17 mouse cellular contexts compared by ENCODE assay signal in the genomic region with DNA sequence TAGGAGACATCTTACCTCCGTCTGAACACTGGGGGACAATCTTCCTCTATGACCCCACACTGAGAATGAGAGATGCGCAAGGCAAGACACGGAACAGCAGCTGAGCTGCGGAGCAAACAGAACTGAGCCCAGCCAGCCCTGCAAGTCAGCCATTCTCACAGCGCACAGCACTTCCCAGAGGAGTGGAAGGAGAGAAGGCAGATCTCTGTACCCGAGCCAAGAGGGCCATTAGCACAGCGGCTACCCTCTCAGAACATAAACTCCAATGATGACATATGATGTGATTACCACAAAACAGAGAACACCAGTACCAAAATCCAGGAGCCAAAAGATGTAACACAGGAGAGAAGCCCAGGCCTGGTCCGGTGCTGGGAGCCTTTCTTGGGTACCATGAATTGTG.
DNase-seq lines count a peak whose midpoint lies in the region; ATAC-seq and TF ChIP-seq lines count a peak whose summit lies in the region.
"Had no signal": no experiment of that assay in that cellular context is flagged by ENCODE, and none has a peak within 500 bp of the region (broad histone marks: within the 10 kb centered on the region; RNA-seq: fewer than 3 reads in every experiment).

No protein-coding gene starts in this region.

- DNase-seq in forebrain, embryonic 10.5 days (ENCODE audit: extremely low spot score, low spot score) = no peak
- DNase-seq in lung, embryonic 14.5 days = peak; percentile 70
- DNase-seq in lung, adult 18-20 months = no peak
- DNase-seq in MN1 (ENCODE audit: low spot score) = peak; percentile 73
- DNase-seq in layer of hippocampus, adult 11-12 months (ENCODE audit: low spot score) = no peak
- DNase-seq: adrenal gland, adult 8-10 months; adrenal gland, postnatal 36 days; cerebellum, adult 11 months; gastrocnemius, postnatal 14 days; heart, postnatal 36 days had no signal

- peak overlapping the region; percentile 11; the same call in 1 of the 2 replicates for H3K27ac ChIP-seq in forebrain, embryonic 16.5 days (ENCODE audit: low read length)
- no peak overlapping the region for H3K27ac ChIP-seq in forebrain, embryonic 10.5 days
- no peak overlapping the region for H3K27ac ChIP-seq in lung, embryonic 14.5 days (ENCODE audit: low read depth)
- H3K27ac ChIP-seq in midbrain, embryonic 15.5 days = peak overlapping the region; percentile 63
- H3K27ac ChIP-seq: embryonic facial prominence, embryonic 12.5 days; forebrain, embryonic 12.5 days; heart, embryonic 13.5 days; hindbrain, embryonic 12.5 days had no signal

- 64% methylated on average over 8 of the region's 8 CpGs for WGBS in forebrain, embryonic 16.5 days
- WGBS in forebrain, embryonic 10.5 days = 78% methylated on average over 8 of the region's 8 CpGs
- 36% methylated on average over 8 of the region's 8 CpGs for WGBS in lung, embryonic 14.5 days
- WGBS in midbrain, embryonic 15.5 days = 57% methylated on average over 8 of the region's 8 CpGs

- H3K9ac ChIP-seq in forebrain, embryonic 16.5 days (replicated peaks; ENCODE audit: low read depth, low read length) = no peak overlapping the region
- H3K9ac ChIP-seq in lung, embryonic 14.5 days = no peak overlapping the region
- H3K9ac ChIP-seq in midbrain, embryonic 15.5 days = no peak overlapping the region
- H3K9ac ChIP-seq: embryonic facial prominence, embryonic 12.5 days; forebrain, embryonic 12.5 days; heart, embryonic 13.5 days; hindbrain, embryonic 12.5 days had no signal

- no peak for ATAC-seq in forebrain, embryonic 16.5 days
- ATAC-seq in lung, embryonic 14.5 days (ENCODE audit: insufficient read depth) = no peak
- no peak for ATAC-seq in midbrain, embryonic 15.5 days (replicated peaks)
- ATAC-seq: intestine, embryonic 16.5 days had no signal

- no peaks in the 10 kb centered on the region for H3K36me3 ChIP-seq in forebrain, embryonic 16.5 days (ENCODE audit: control insufficient read depth, insufficient read depth)
- H3K36me3 ChIP-seq in forebrain, embryonic 10.5 days (replicated peaks) = no peaks in the 10 kb centered on the region
- no peaks in the 10 kb centered on the region for H3K36me3 ChIP-seq in lung, embryonic 14.5 days (ENCODE audit: insufficient read depth)
- no peaks in the 10 kb centered on the region for H3K36me3 ChIP-seq in midbrain, embryonic 15.5 days (replicated peaks)
- H3K36me3 ChIP-seq: embryonic facial prominence, embryonic 12.5 days; forebrain, embryonic 12.5 days; heart, embryonic 13.5 days; hindbrain, embryonic 12.5 days had no signal

- H3K9me3 ChIP-seq in forebrain, embryonic 16.5 days (ENCODE audit: control insufficient read depth, low read length) = no peaks in the 10 kb centered on the region
- no peaks in the 10 kb centered on the region for H3K9me3 ChIP-seq in forebrain, embryonic 10.5 days
- no peaks in the 10 kb centered on the region for H3K9me3 ChIP-seq in lung, embryonic 14.5 days (ENCODE audit: low read depth, low read length)
- H3K9me3 ChIP-seq in midbrain, embryonic 15.5 days = no peaks in the 10 kb centered on the region
- H3K9me3 ChIP-seq: embryonic facial prominence, embryonic 12.5 days; forebrain, embryonic 12.5 days; heart, embryonic 13.5 days; hindbrain, embryonic 12.5 days had no signal

- TF ChIP-seq CTCF in lung, embryonic 14.5 days (IDR thresholded peaks at IDR 0.05; ENCODE audit: low read depth) = no peak

- H3K4me3 ChIP-seq in forebrain, embryonic 16.5 days (replicated peaks; ENCODE audit: low read length) = no peak overlapping the region
- H3K4me3 ChIP-seq in forebrain, embryonic 10.5 days = no peak overlapping the region
- no peak overlapping the region for H3K4me3 ChIP-seq in lung, embryonic 14.5 days (ENCODE audit: low read depth, low read length)
- no peak overlapping the region for H3K4me3 ChIP-seq in midbrain, embryonic 15.5 days
- H3K4me3 ChIP-seq: embryonic facial prominence, embryonic 12.5 days; forebrain, embryonic 12.5 days; heart, embryonic 13.5 days; hindbrain, embryonic 12.5 days had no signal

- peaks cover 14% of the 10 kb centered on the region for H3K4me1 ChIP-seq in forebrain, embryonic 16.5 days (replicated peaks; ENCODE audit: control insufficient read depth, insufficient read depth, low read length)
- peaks cover 31% of the 10 kb centered on the region for H3K4me1 ChIP-seq in forebrain, embryonic 10.5 days
- H3K4me1 ChIP-seq in lung, embryonic 14.5 days (ENCODE audit: insufficient read depth) = peaks cover 17% of the 10 kb centered on the region
- H3K4me1 ChIP-seq in midbrain, embryonic 15.5 days = peaks cover 30% of the 10 kb centered on the region

- no peak overlapping the region for H3K4me2 ChIP-seq in forebrain, embryonic 16.5 days (ENCODE audit: low read length)
- no peak overlapping the region for H3K4me2 ChIP-seq in lung, embryonic 14.5 days
- H3K4me2 ChIP-seq in midbrain, embryonic 15.5 days = no peak overlapping the region
- H3K4me2 ChIP-seq: embryonic facial prominence, embryonic 12.5 days; forebrain, embryonic 12.5 days; heart, embryonic 13.5 days; hindbrain, embryonic 12.5 days had no signal

- H3K27me3 ChIP-seq in forebrain, embryonic 16.5 days (replicated peaks; ENCODE audit: control insufficient read depth, insufficient read depth, low read length) = no peaks in the 10 kb centered on the region
- peaks cover 25% of the 10 kb centered on the region for H3K27me3 ChIP-seq in forebrain, embryonic 10.5 days (ENCODE audit: poor library complexity, severe bottlenecking)
- no peaks in the 10 kb centered on the region for H3K27me3 ChIP-seq in lung, embryonic 14.5 days (ENCODE audit: insufficient read depth, low read length)
- H3K27me3 ChIP-seq in midbrain, embryonic 15.5 days (replicated peaks) = no peaks in the 10 kb centered on the region
- H3K27me3 ChIP-seq: embryonic facial prominence, embryonic 12.5 days; forebrain, embryonic 12.5 days; hindbrain, embryonic 12.5 days had no signal

Comparison
In these comparisons a context has a peak if more than half of its experiments do, and no peak if none do; other contexts are left out.
1. H3K27ac ChIP-seq: peak in forebrain, embryonic 16.5 days (single experiment) and midbrain, embryonic 15.5 days (single experiment); none in forebrain, embryonic 10.5 days (single experiment) and lung, embryonic 14.5 days (single experiment).
2. DNase-seq: peak in lung, embryonic 14.5 days (single experiment) and MN1 (single experiment); none in forebrain, embryonic 10.5 days (single experiment), lung, adult 18-20 months (0 of 2) and layer of hippocampus, adult 11-12 months (single experiment).